Mouse (Mus musculus) macrophage (primary cell): Measurements from ENCODE around the gene Itgb6. TPM values are rescaled to one million over a fixed set of nuclear protein-coding genes. Genes with fewer than 3 reads are reported as not detected.

Source experiments
- H3K27ac ChIP-seq: fragments of 350-480 bp; formaldehyde crosslinking; 2 replicates; pipeline ENCODE4 v1.9.0; 2021
- H3K36me3 ChIP-seq: fragments of 350-480 bp; formaldehyde crosslinking; 2 replicates; pipeline ENCODE4 v1.9.0; 2021; ENCODE audit errors: inconsistent target
- H3K4me3 ChIP-seq: fragments of 350-480 bp; formaldehyde crosslinking; 2 replicates; pipeline ENCODE4 v1.9.0; 2021; ENCODE audit errors: inconsistent target
- H3K79me2 ChIP-seq: fragments of 350-480 bp; formaldehyde crosslinking; 2 replicates; pipeline ENCODE4 v1.9.0; 2021; ENCODE audit errors: inconsistent target
- WGBS: methylation state at CpG from one replicate; pipeline ENCODE4 v1.1.7; 2026; ENCODE audit warnings: inconsistent platforms; ENCODE audit not compliant: missing documents; 5-methylcytosine and 5-hydroxymethylcytosine counted together
- polyA plus RNA-seq: library from polyadenylated mRNA; stranded (reverse); fragments of 250-400 nt; gene quantifications from 3 replicates; pipeline ENCODE4 v1.2.4, GENCODE M21; 2018; ENCODE audit warnings: inconsistent platforms

Itgb6 gene
- polyA plus RNA-seq, 1 experiment from 2014 or later: not detected

DNA sequence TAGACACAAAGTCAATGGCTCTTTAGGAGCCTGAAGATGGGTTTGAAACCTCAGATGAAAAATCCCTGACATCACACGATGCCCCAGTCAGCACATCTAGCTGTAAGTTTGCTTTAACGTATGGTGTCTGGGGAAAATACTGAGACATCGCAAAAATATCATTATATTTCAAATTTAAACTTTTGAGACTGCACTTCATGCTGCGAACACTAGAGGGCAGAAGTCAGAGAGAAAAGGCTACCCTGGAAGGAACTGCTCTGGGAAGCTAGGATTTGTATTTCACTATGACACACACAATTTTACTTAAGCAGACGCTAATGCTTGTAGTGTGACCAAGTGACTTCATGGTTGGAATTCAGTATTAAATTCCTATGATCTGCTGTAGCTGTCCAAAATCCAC is 1.5 kb downstream of the Itgb6 start:
- Histone ChIP-seq H3K79me2 (no peaks in the 10 kb centered on the region), H3K36me3 (no peaks in the 10 kb centered on the region), H3K4me3 (no peak overlapping the region), H3K27ac (no peak overlapping the region)
- 28% methylated on average over 5 of the region's 5 CpGs for WGBS

- no peaks in the 10 kb centered on the region for H3K79me2 ChIP-seq
- no peak overlapping the region for H3K27ac ChIP-seq
- WGBS: 90% methylated on average over 8 of the region's 8 CpGs
- no peaks in the 10 kb centered on the region for H3K36me3 ChIP-seq
- no peak overlapping the region for H3K4me3 ChIP-seq
Measured at GRCm38 (mm10) chr2:60720205-60720604, 2.2 kb downstream of the Itgb6 start.

DNA sequence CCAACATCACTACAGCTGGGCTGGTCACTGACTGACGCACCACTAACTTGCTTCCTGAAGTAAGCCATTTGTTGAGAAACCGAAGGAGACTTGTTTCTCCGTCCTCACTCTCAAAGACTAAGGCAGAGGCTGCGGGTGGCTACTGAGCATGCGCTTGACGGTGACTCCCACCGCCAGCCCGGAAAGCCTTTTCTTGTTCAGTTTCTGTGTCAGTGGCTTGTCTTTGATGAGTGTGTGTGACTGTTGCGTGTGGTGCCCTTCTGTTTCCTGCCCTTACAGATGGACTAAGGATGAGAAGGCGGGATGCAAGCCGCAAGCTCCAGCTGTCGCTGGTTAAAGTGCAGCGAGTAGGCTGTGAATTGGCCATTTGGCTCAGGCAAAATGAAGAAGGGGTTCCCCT is 5.1 kb downstream of the Itgb6 start:
- Histone ChIP-seq H3K27ac (no peak overlapping the region), H3K36me3 (no peaks in the 10 kb centered on the region), H3K79me2 (no peaks in the 10 kb centered on the region), H3K4me3 (no peak overlapping the region)
- WGBS: 51% methylated on average over 13 of the region's 13 CpGs

DNA sequence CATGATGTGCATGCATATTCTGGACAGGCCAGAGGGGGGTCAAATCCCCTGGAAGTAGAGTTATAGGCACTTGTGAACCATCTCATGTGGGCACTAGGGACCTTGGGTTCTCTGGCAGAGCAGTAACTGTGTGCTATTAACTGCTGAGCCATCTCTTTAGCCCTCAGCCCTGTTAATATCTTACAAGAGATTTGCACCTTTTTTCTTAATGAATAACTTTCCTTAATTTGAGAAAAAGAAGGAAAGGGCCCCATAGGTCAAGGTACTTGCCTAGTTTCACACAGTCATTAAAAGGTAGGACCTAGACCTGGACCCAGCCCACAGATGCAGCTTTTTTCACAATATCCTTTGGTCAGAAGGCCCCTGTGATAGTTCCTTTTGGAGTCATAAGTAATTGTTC is 5.9 kb downstream of the Itgb6 start:
- H3K36me3 ChIP-seq: no peaks in the 10 kb centered on the region
- no peak overlapping the region for H3K4me3 ChIP-seq
- no peak overlapping the region for H3K27ac ChIP-seq
- H3K79me2 ChIP-seq: no peaks in the 10 kb centered on the region

DNA sequence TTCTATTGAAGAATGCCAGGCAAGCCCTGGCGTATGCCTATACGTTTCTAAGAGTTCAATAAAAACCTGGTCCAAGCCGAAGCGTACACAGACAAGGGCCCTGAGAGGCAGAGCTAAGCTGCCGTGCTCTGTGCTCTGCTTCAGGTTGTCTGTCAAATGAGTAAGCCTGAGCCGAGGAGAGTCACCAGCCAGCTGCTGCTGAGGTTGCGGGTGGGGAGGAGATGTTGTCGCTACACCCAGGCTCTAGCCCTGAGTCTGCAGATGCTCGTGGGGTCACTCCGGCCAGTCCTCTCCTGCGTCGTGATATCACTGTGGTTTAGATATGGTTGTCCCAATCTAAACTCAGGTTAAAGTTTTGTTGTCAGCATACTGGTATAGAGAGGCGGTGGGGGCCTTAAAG is 6.7 kb downstream of the Itgb6 start:
- no peaks in the 10 kb centered on the region for H3K36me3 ChIP-seq
- WGBS: 89% methylated on average over 13 of the region's 13 CpGs
- no peak overlapping the region for H3K27ac ChIP-seq
- no peaks in the 10 kb centered on the region for H3K79me2 ChIP-seq
- H3K4me3 ChIP-seq: no peak overlapping the region

GRCm38 (mm10) chr2:60714971-60715502 is 7.4 kb downstream of the Itgb6 start:
- no peaks in the 10 kb centered on the region for H3K36me3 ChIP-seq
- 72% methylated on average over 8 of the region's 8 CpGs for WGBS
- no peak overlapping the region for H3K4me3 ChIP-seq
- H3K79me2 ChIP-seq: no peaks in the 10 kb centered on the region
- H3K27ac ChIP-seq: no peak overlapping the region

DNA sequence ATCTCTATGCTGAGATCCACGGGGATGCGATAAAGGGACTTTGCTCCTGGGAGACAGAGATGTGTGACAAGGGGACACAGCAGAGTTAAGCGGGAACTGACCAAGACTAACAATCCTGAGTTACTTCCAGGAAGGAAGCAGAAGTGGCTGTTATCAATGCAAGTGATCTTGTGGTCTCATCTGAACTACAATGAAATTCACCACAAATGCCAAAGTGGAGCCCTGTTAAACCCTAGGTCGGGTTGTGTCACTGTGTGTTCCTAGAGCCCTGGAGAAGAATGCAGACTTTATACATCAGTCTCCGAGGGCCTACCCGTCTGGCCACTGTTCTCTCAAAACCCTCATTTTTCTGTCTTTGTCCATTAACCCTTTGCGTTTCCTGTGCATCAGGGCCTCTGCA is 8.0 kb downstream of the Itgb6 start:
- H3K36me3 ChIP-seq: no peaks in the 10 kb centered on the region
- H3K79me2 ChIP-seq: no peaks in the 10 kb centered on the region
- H3K4me3 ChIP-seq: no peak overlapping the region
- 40% methylated on average over 7 of the region's 7 CpGs for WGBS
- H3K27ac ChIP-seq: no peak overlapping the region

GRCm38 (mm10) chr2:60713857-60714256 is 8.6 kb downstream of the Itgb6 start:
- Histone ChIP-seq H3K36me3 (no peaks in the 10 kb centered on the region), H3K27ac (no peak overlapping the region), H3K4me3 (no peak overlapping the region), H3K79me2 (no peaks in the 10 kb centered on the region)
- 83% methylated on average over 8 of the region's 8 CpGs for WGBS

- no peaks in the 10 kb centered on the region for H3K36me3 ChIP-seq
- 87% methylated on average over 5 of the region's 5 CpGs for WGBS
- H3K4me3 ChIP-seq: no peak overlapping the region
Measured at GRCm38 (mm10) chr2:60712891-60713290, 9.6 kb downstream of the Itgb6 start.

DNA sequence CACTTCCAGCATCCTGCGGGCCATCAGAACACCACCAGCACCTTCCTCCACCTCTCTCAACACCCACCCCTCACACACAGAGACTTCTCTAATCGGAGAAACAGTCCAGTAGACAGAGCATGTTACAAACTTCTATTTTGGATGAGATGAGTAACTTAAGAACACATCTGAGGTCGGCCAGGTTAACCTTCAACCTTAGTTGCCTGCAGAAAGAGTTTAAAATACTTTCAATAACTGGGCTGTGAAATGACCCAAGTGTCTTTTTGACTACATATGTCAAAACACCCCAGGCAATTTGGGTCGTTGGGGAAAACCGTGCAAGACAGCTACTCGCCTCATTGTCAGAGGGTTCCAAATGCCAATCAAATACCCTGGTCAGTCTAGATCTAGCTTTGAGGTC is 10.0 kb downstream of the Itgb6 start:
- Histone ChIP-seq H3K36me3 (no peaks in the 10 kb centered on the region), H3K79me2 (no peaks in the 10 kb centered on the region), H3K4me3 (no peak overlapping the region), H3K27ac (no peak overlapping the region)
- WGBS: 93% methylated on average over 6 of the region's 6 CpGs

More at GRCm38 (mm10) chr2:60712891-60713290, 9.6 kb downstream of the Itgb6 start:
- H3K79me2 ChIP-seq: no peaks in the 10 kb centered on the region
- no peak overlapping the region for H3K27ac ChIP-seq

DNA sequence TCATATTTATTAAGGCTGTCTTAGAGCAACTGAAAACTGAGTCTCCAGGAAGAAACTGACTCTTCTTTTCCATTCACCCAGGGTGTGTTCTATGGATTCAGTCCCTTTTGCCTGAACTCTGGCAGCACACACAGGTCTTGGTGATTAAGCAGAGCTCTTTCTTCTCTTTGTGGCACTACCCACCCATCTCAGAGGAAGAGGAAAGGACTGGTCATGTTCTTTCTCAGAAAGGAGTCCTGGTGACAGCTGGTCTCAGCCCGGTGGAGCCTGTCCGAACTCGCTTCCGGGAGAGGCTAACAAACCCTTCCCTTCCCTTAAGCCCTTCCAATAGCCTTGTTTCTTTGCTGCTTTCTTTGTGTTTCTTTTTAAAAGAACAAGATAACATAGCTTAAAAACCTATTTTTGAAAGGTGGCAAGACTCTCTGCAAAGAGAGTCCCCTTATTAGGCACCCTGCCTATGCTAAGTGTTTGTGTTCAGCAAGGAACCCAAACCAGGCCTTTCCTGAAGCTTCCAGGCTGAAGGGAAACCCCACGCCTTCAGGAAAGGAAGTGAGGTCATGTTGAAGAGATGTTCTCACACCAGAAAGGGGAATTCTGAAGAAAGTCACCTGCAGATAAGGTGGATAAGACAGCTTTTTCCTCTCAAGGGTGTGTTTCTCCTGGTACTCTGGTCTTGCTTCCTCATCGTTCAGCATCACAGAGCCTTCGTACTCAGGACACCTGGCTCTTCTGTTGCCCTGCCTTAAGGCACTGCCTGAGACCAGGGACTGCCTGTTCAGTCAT is 11.2 kb downstream of the Itgb6 start:
- Histone ChIP-seq H3K4me3 (no peak overlapping the region), H3K27ac (no peak overlapping the region), H3K79me2 (no peaks in the 10 kb centered on the region), H3K36me3 (no peaks in the 10 kb centered on the region)
- 84% methylated on average over 7 of the region's 7 CpGs for WGBS

DNA sequence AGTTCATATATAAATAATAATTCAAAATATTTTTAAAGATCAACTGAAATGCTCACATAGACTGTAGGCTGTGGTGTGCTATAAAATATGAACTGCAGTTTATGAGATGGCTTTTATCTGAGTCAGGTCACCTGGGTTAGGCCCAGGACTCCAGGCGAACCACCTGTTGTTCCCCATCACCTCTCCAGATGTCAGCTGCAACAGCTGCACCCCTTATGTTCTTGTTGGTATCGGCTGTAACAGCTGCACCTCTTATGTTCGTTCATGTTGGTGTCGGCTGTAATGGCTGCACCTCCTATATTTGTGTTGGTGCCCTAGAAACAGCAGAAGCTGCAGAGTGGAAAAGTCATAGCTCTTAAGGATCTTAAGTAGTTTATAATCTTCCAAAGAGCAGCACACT is 12.1 kb downstream of the Itgb6 start:
- Histone ChIP-seq H3K36me3 (no peaks in the 10 kb centered on the region), H3K79me2 (no peaks in the 10 kb centered on the region), H3K4me3 (no peak overlapping the region), H3K27ac (no peak overlapping the region)
- 90% methylated on average over 4 of the region's 4 CpGs for WGBS

DNA sequence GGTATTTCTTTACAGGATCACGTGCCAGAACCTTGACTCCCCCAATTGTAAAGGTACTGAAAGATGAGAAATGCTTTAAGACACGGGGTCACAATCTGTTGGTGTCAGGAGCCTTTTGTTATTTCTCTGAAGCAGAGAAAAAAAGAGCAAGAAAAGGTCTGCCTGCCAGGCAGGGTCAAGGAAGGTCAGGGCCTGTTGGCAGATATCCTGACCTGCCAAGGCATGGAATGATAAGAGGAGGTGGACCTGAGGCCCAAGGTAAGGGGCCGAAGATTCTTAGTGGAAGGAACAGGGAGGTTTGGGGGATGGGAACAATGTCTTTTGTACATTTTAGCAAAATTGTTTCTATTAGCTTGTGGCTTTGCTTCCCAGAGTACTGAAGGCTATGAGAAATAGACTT is 13.8 kb downstream of the Itgb6 start:
- H3K79me2 ChIP-seq: no peaks in the 10 kb centered on the region
- no peak overlapping the region for H3K27ac ChIP-seq
- no peak overlapping the region for H3K4me3 ChIP-seq
- no peaks in the 10 kb centered on the region for H3K36me3 ChIP-seq
- WGBS: 83% methylated on average over 3 of the region's 3 CpGs

DNA sequence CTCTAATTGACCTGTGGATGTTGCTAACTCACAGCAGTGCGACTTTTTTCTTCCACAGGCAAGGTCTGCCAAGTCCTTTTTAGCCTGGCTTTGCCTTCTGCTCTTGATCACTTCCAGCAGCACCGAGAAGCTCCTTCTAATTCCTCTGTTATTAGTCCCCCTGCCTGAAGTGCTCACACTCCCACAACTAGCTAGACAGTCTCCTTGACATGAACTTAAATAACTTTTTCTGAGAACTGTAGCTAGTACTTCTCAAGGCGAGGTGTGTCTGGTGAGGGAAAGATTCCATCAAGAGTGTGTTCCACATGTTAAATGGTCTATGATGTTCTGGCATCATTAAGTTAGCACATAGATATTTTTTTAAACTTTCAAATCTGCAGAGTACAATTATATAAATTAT is 15.6 kb downstream of the Itgb6 start:
- H3K4me3 ChIP-seq: no peak overlapping the region
- H3K36me3 ChIP-seq: no peaks in the 10 kb centered on the region
- WGBS: 89% methylated on average over 3 of the region's 3 CpGs
- H3K27ac ChIP-seq: no peak overlapping the region
- H3K79me2 ChIP-seq: no peaks in the 10 kb centered on the region

GRCm38 (mm10) chr2:60705426-60705825 is 17.0 kb downstream of the Itgb6 start:
- H3K4me3 ChIP-seq: no peak overlapping the region
- H3K79me2 ChIP-seq: no peaks in the 10 kb centered on the region
- H3K36me3 ChIP-seq: no peaks in the 10 kb centered on the region
- H3K27ac ChIP-seq: no peak overlapping the region
- WGBS: 91% methylated on average over 8 of the region's 8 CpGs

DNA sequence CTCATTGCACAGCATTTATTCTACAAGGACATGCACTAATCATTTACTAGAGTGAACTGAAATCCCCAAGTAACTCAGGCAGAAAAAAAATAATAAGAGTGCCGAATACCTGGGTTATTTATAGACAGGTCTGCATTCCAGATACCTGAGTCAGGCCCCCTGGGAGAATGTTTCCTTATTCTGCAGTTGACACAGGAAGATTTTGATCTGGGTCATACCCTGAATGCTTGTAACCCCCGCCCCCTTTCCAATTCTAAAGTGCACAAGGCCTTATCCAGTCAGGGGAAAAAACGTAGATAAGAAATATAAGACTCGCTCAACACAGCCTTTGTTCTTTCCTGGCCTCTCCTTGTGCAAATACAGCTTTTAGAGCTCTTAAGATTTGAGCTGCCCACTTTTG is 19.1 kb downstream of the Itgb6 start:
- no peak overlapping the region for H3K27ac ChIP-seq
- no peaks in the 10 kb centered on the region for H3K36me3 ChIP-seq
- WGBS: 93% methylated on average over 3 of the region's 4 CpGs
- H3K79me2 ChIP-seq: no peaks in the 10 kb centered on the region
- H3K4me3 ChIP-seq: no peak overlapping the region
